Mouse (Mus musculus) kidney, embryonic 16.5 days (tissue): ENCODE measurements at regions not wholly inside any gene's neighbourhood (a gene's known extent, or its start where the extent isn't known, plus 50 kb on each side); places are given as distances from the start of the nearest gene placed in this dataset.
A peak's percentile ranks its signal among the peaks of the same experiment; 100 is the strongest.

Experiments
- ATAC-seq: fragments of 200-750 bp; cut with Nextera tagmentation; 2 replicates; pipeline ENCODE4 v1.8.0; 2017; ENCODE audit warnings: moderate TSS enrichment; ENCODE audit not compliant: low FRiP score, low TSS enrichment
- H3K27ac ChIP-seq: fragments of 300-500 bp; sonication (generic); 2 replicates; pipeline ENCODE4 v1.5.1; 2014; ENCODE audit warnings: low read length
- H3K27me3 ChIP-seq: fragments of 300-500 bp; sonication (generic); 2 replicates; pipeline ENCODE4 v1.6.1; 2014; ENCODE audit warnings: low read length, control low read depth, mixed read lengths; ENCODE audit not compliant: insufficient read depth
- H3K36me3 ChIP-seq: fragments of 300-500 bp; sonication (generic); 2 replicates; pipeline ENCODE4 v1.6.1; 2014; ENCODE audit warnings: low read length, control low read depth, mixed read lengths; ENCODE audit not compliant: insufficient read depth
- H3K4me1 ChIP-seq: fragments of 300-500 bp; sonication (generic); 2 replicates; pipeline ENCODE4 v1.6.1; 2014; ENCODE audit warnings: low read length, control low read depth, mixed read lengths; ENCODE audit not compliant: insufficient read depth
- H3K4me2 ChIP-seq: fragments of 300-500 bp; sonication (generic); replicated peaks from 2 replicates; pipeline ENCODE4 v1.6.1; 2014; ENCODE audit warnings: low read depth, low read length
- H3K4me3 ChIP-seq: fragments of 300-500 bp; sonication (generic); 2 replicates; pipeline ENCODE4 v1.5.1; 2014; ENCODE audit warnings: mild to moderate bottlenecking, low read length
- H3K9ac ChIP-seq: fragments of 300-500 bp; sonication (generic); replicated peaks from 2 replicates; pipeline ENCODE4 v1.6.1; 2014; ENCODE audit warnings: low read length
- H3K9me3 ChIP-seq: fragments of 300-500 bp; sonication (generic); 2 replicates; pipeline ENCODE4 v1.6.1; 2016; ENCODE audit warnings: low read length, control low read depth
- whole genome bisulfite sequencing: fragments of 180-500 bp; shearing (Covaris S2); extraction: QIAGEN DNeasy Blood & Tissue Kit; methylation state at CpG from one replicate; pipeline ENCODE4 v1.1.7; 2014; 5-methylcytosine and 5-hydroxymethylcytosine counted together

- H3K27me3 ChIP-seq = no peaks in the 10 kb centered on the region
- no peak overlapping the region for H3K27ac ChIP-seq
- H3K9me3 ChIP-seq = no peaks in the 10 kb centered on the region
- H3K36me3 ChIP-seq = no peaks in the 10 kb centered on the region
- 86% methylated on average over 3 of the region's 3 CpGs for WGBS
- ATAC-seq = no peak
- H3K9ac ChIP-seq = no peak overlapping the region
- no peak overlapping the region for H3K4me3 ChIP-seq
- no peaks in the 10 kb centered on the region for H3K4me1 ChIP-seq
- no peak overlapping the region for H3K4me2 ChIP-seq
Observed at GRCm38 (mm10) chr3:132359596-132359995, 270.0 kb upstream of the Gimd1 start.

DNA sequence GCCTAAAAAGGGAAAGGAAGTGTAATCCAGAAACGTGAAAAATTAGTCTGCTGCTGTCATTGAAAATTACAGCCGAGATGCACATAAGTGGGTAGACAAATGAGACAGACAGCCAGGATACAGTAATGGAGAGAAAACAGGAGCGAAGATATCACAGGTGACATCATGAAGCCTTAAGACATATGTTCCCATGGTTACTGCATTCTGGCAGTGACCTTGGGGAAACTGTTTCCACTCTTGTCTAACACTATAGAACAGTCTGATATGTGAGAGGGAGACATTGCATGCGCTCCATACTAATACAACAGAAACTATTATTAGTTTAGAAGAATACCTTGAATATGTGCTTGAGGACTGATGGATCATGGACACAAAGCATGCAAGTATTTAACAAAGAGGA lies 254.0 kb upstream of the Gimd1 start:
- H3K27ac ChIP-seq = no peak overlapping the region
- H3K4me1 ChIP-seq = no peaks in the 10 kb centered on the region
- H3K36me3 ChIP-seq = no peaks in the 10 kb centered on the region
- no peak overlapping the region for H3K4me2 ChIP-seq
- no peaks in the 10 kb centered on the region for H3K27me3 ChIP-seq
- H3K4me3 ChIP-seq = no peak overlapping the region
- WGBS = 74% methylated on average over 4 of the region's 4 CpGs
- no peak for ATAC-seq
- no peak overlapping the region for H3K9ac ChIP-seq
- H3K9me3 ChIP-seq = no peaks in the 10 kb centered on the region

GRCm38 (mm10) chr3:132417742-132418141 lies 211.9 kb upstream of the Gimd1 start:
- H3K9me3 ChIP-seq = no peaks in the 10 kb centered on the region
- no peaks in the 10 kb centered on the region for H3K4me1 ChIP-seq
- H3K4me2 ChIP-seq = no peak overlapping the region
- WGBS = 14% methylated on average over 2 of the region's 2 CpGs
- H3K4me3 ChIP-seq = no peak overlapping the region
- no peak overlapping the region for H3K27ac ChIP-seq
- no peak overlapping the region for H3K9ac ChIP-seq
- ATAC-seq = peak; percentile 61
- H3K27me3 ChIP-seq = no peaks in the 10 kb centered on the region
- H3K36me3 ChIP-seq = no peaks in the 10 kb centered on the region

DNA sequence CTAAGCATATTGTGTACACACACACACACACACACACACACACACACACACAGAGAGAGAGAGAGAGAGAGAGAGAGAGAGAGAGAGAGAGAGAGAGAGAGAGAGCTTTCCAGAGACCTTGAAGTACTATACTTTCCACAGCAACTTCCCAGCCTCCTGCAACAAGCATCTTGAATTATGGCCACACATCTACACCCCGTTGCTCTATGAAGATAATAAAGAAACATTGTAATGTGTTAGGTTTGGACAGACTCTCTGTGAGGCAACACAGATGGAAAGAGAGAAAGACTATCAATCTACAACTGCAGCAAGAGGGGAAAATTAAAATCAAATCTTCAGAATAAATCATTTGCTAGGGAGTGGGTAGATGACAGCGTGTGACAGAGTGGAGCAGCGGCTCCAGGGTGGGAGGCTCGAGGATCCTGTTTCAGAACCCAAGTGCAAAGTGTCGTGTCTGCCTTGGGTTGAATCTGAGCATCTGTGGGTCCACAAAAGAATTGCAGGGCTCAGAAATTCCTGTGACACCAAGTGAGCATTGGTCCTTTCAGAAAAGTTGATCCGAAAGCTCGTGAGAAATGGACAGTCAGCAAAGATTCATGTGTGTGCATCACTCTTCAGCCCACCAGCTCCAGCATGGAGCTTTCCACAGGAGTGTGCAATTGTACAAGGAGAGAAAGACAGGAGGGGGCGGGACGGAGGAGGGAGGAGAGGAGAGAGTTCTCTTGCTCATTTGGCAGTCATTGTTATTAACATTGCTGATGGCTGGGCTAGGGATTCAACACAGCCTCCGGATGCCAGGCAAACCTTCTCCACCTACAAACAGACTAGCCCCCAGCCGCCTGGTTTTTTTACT lies 203.6 kb upstream of the Gimd1 start:
- WGBS = 21% methylated on average over 11 of the region's 11 CpGs
- H3K9me3 ChIP-seq = no peaks in the 10 kb centered on the region
- H3K27me3 ChIP-seq = no peaks in the 10 kb centered on the region
- H3K36me3 ChIP-seq = no peaks in the 10 kb centered on the region
- ATAC-seq = peak; percentile 86
- no peak overlapping the region for H3K27ac ChIP-seq
- H3K9ac ChIP-seq = no peak overlapping the region
- H3K4me3 ChIP-seq = no peak overlapping the region
- peak overlapping the region; percentile 15 for H3K4me2 ChIP-seq
- H3K4me1 ChIP-seq = peaks cover 7% of the 10 kb centered on the region; the same call in 1 of the 2 replicates

DNA sequence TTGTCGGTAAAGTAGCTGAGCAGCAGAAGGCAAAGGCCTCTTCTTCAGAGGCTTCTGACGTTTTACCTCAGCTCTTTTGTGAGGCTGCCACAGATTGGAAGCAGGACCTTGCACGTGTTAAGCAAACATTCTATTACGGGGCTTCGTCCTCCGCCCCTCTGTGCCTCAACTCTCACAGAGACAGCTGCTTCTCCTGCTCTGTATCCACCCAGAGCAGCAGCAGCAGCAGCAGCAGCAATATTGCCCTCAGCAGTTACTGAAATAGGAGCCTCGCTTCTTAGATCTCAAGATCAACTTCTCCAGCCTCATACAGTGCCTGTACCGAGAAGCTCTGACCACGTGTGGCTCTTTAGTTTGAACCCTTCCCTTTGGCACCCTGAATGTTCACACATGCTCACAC lies 202.4 kb upstream of the Gimd1 start:
- H3K9ac ChIP-seq = no peak overlapping the region
- no peaks in the 10 kb centered on the region for H3K36me3 ChIP-seq
- no peaks in the 10 kb centered on the region for H3K27me3 ChIP-seq
- H3K9me3 ChIP-seq = no peaks in the 10 kb centered on the region
- WGBS = 54% methylated on average over 9 of the region's 9 CpGs
- H3K4me3 ChIP-seq = no peak overlapping the region
- no peak for ATAC-seq
- H3K4me2 ChIP-seq = no peak overlapping the region
- no peak overlapping the region for H3K27ac ChIP-seq
- peaks cover 7% of the 10 kb centered on the region; the same call in 1 of the 2 replicates for H3K4me1 ChIP-seq

- Histone ChIP-seq H3K9me3 (no peaks in the 10 kb centered on the region), H3K4me2 (peak overlapping the region; percentile 40), H3K4me3 (no peak overlapping the region), H3K27ac (no peak overlapping the region), H3K27me3 (no peaks in the 10 kb centered on the region), H3K36me3 (no peaks in the 10 kb centered on the region), H3K4me1 (peaks cover 7% of the 10 kb centered on the region; the same call in 1 of the 2 replicates), H3K9ac (no peak overlapping the region)
- WGBS = 30% methylated on average over 17 of the region's 17 CpGs
- no peak; the same call in 1 of the 2 replicates for ATAC-seq
Observed at GRCm38 (mm10) chr3:132428148-132428547, 201.5 kb upstream of the Gimd1 start.

- H3K9me3 ChIP-seq = no peaks in the 10 kb centered on the region
Observed at GRCm38 (mm10) chr3:132431805-132432204, 197.8 kb upstream of the Gimd1 start.

DNA sequence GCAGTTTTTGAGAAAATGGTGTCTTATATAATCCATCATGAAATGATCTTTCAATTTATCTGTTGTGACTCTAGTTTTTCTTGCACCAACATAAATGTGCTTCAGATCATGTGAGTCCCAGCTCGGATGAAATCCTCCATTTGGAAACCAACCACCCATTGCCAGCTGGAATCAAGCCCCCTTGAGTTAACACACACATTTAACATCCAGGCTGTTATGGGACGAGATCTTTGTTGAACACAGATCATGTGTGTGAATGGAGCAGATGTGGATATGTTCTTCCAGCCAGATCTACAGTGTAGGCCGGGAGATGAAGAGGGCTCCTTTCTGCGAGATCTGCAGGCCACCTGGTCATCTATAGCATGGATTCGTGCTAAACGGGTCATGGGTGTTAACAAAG lies 188.4 kb upstream of the Gimd1 start:
- no peak overlapping the region for H3K4me2 ChIP-seq
- no peaks in the 10 kb centered on the region for H3K4me1 ChIP-seq
- H3K4me3 ChIP-seq = no peak overlapping the region
- H3K9ac ChIP-seq = no peak overlapping the region
- no peaks in the 10 kb centered on the region for H3K27me3 ChIP-seq
- WGBS = 89% methylated on average over 6 of the region's 6 CpGs
- ATAC-seq = no peak
- H3K27ac ChIP-seq = no peak overlapping the region
- no peaks in the 10 kb centered on the region for H3K9me3 ChIP-seq
- no peaks in the 10 kb centered on the region for H3K36me3 ChIP-seq

More at GRCm38 (mm10) chr3:132431805-132432204, 197.8 kb upstream of the Gimd1 start:
- Histone ChIP-seq H3K9ac (no peak overlapping the region), H3K36me3 (no peaks in the 10 kb centered on the region), H3K4me1 (no peaks in the 10 kb centered on the region), H3K27ac (no peak overlapping the region), H3K4me3 (no peak overlapping the region), H3K27me3 (no peaks in the 10 kb centered on the region), H3K4me2 (no peak overlapping the region)
- no peak for ATAC-seq

DNA sequence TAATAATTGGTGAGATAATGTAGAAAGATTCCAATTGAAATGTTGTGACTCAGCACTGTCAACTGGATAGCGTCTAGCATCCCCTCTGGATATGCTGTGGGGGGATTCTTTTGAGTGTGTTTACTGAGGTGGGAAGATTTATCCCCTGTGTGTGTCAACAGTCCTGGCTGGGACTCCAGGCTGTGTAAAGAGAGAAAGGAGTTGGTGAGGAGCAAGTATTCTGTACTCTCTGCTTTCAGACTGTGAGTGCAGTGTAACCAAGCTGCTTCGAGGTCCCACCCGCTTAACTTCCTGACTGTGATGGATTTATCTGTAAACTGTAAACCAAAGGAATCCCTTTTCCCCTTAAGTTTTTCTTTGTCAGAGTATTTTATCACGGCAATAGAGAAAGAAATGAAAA lies 175.7 kb upstream of the Gimd1 start:
- Histone ChIP-seq H3K4me2 (no peak overlapping the region), H3K9me3 (no peaks in the 10 kb centered on the region), H3K36me3 (no peaks in the 10 kb centered on the region), H3K27me3 (no peaks in the 10 kb centered on the region), H3K4me3 (no peak overlapping the region), H3K9ac (no peak overlapping the region), H3K4me1 (no peaks in the 10 kb centered on the region), H3K27ac (no peak overlapping the region)
- ATAC-seq = peak; percentile 79; the same call in 1 of the 2 replicates
- WGBS = 14% methylated on average over 4 of the region's 4 CpGs

- Histone ChIP-seq H3K9ac (no peak overlapping the region), H3K4me2 (no peak overlapping the region), H3K27me3 (no peaks in the 10 kb centered on the region), H3K27ac (no peak overlapping the region), H3K36me3 (no peaks in the 10 kb centered on the region), H3K4me1 (no peaks in the 10 kb centered on the region), H3K9me3 (no peaks in the 10 kb centered on the region), H3K4me3 (no peak overlapping the region)
- WGBS = 28% methylated on average over 5 of the region's 5 CpGs
- ATAC-seq = peak; percentile 81
Observed at GRCm38 (mm10) chr3:132462348-132462959, 167.2 kb upstream of the Gimd1 start.
